Mouse (Mus musculus) kidney, postnatal 4 days (tissue): ENCODE measurements around the gene Mgat4d.
"Not testable (repeated sequence)": the region's sequence is repeated elsewhere in the genome, so short reads cannot be mapped to it uniquely, and the experiment has no call there.

Experiments
- DNase-seq, 2 experiments: peaks; one replicate each; pipeline ENCODE4 v3.0.0; 2021; ENCODE audit warnings: mixed read lengths in 2 of 2

Gene Mgat4d

GRCm38 (mm10) chr8:83392521-83392920 lies 44.2 kb downstream of the Mgat4d start:
- DNase-seq: no peak

- no peak for DNase-seq
These were observed 46.1 kb downstream of the Mgat4d start for GRCm38 (mm10) chr8:83394325-83394724.

GRCm38 (mm10) chr8:83396680-83397079 lies 48.4 kb downstream of the Mgat4d start:
- no peak for DNase-seq

GRCm38 (mm10) chr8:83397726-83398125 lies 49.5 kb downstream of the Mgat4d start:
- no peak for DNase-seq

DNA sequence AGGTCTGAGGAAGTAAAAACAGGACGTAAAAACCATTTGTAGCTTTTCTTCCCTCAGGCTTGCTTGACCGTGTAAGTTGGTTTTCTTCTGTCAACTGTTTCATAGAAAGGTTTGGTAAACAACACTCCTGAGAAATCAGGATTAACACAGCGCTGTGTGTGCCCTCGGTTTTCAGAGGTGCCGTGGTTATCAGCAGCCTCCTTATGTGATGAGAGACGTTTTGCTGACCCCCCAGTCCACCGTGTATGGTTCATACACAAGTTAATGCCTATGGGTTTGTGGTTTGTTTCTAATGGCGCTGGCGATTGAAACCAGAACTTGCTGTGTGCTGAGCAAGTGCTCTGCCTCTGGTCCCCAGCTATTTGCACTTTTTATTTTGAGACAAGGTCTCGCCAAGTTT lies 57.3 kb downstream of the Mgat4d start:
- no peak for DNase-seq

GRCm38 (mm10) chr8:83406836-83407235 lies 58.6 kb downstream of the Mgat4d start:
- peak; percentile 17 to 18 for DNase-seq

DNA sequence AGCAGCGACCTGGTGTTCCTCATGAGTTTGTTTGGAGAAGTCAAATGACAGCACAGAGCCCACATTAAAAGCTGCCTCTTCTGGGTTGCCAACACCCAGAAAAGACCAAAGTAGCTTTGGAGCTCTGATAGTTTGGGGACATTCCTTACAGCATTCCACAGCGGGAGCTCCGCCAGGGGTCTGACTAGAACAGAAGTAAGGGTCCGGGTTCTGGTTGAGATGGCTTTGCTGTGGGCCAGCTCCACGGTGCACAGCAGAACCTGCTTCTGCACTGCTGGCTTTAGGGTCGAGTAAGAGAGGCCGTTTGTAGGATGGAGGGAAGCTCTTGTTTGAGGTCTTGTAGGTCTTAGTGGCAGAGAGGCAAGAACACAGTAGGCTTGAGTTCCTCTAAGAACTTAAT lies 60.2 kb downstream of the Mgat4d start:
- no peak for DNase-seq

- DNase-seq: no peak
These were observed 68.6 kb downstream of the Mgat4d start for GRCm38 (mm10) chr8:83416878-83417277.

DNA sequence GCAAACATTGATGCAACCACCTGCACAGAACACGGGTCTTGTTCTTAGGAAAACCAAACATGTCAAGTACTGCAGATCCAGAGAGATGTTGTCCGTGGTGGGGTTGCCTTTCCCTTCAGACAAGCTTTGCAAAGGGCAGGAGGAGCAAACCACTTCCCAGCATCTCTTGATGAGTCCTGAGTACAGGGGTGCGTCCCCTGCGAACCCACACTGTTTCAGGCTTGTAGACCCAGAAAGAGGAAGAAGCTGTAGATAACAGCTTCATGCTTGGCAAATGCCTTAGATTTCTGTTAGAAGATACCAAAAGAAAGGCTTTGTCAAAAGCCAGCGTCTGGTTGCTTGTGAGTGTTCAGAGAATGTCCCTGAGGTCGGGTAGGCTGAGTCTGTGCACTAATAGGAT lies 69.7 kb downstream of the Mgat4d start:
- DNase-seq: no peak

- no peak for DNase-seq
These were observed 70.7 kb downstream of the Mgat4d start for GRCm38 (mm10) chr8:83418805-83419516.

- no peak for DNase-seq
These were observed 73.1 kb downstream of the Mgat4d start for GRCm38 (mm10) chr8:83421354-83421753.

- no peak for DNase-seq
These were observed 75.0 kb downstream of the Mgat4d start for GRCm38 (mm10) chr8:83423032-83423825.

DNA sequence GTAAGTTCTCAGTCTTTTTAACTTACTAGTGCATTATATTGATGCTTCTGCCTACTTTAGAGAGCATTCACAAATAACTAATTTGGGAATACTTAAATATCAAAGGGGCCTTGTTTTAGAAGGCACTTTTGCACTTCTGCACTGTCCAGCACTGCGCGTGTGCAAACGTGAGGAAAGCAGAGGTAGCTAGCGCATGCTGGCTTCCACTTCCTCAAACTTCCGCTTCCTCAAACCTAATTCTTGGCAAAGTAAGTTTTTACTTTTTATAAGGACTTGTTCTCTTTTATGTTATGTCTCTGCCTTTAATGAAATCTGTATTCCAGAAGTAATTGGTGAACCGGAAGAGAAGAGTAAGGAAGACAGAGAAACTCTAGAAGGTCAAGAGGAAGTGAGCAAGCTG lies 76.9 kb downstream of the Mgat4d start:
- no peak for DNase-seq

DNA sequence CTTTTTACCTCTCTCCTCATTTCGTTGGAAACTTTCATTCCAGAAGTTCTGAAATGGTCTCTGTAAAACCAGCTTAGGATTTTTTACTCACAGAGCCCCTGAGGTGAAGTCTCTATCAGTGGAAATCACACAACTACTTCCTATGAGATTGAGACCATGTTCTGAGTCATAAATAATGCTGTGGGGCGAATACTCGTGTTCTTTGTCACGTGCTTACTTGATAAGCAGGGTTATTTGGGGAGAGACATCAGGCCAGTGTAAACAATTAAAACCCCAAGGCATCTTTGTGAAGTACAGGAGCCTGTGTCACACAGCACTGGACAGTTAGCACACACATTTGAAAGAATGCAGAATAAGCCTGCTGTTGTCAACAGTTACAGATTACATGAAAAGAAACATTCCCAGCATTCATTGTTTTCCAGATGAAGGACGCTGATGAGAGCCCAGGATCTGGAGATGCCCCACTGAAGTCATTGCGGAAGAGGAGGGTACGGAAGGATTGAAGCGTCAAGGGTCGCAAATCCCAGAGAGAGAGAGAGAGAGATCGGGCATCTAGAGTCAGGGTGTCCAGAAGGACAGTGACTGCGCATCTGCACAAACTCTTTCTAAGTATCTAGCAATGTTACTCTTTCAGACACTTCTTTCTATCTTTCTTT lies 78.0 kb downstream of the Mgat4d start:
- no peak for DNase-seq

GRCm38 (mm10) chr8:83426949-83427348 lies 78.7 kb downstream of the Mgat4d start:
- no peak for DNase-seq

DNA sequence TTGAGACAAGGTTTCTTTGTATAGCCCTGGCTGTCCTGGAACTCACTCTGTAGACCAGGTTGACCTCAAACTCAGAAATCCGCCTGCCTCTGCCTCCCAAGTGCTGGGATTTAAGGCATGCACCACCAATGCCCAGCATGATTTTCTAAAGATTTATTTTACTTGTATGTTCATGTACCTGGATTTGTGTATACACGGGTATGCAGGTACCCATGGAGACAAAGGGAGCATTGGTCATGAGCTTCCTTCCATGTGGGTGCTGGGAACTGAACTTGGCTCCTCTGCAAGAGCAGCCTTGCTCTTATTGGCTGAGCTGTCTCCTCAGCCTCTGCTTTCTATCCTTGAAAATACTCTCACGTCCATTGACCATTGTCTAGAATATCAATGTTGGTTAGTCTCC lies 80.3 kb downstream of the Mgat4d start:
- DNase-seq: not testable (repeated sequence)

- no peak for DNase-seq
These were observed 80.8 kb downstream of the Mgat4d start for GRCm38 (mm10) chr8:83429071-83429524.
